Mouse (Mus musculus): ENCODE measurements at regions not wholly inside any gene's neighbourhood (a gene's known extent, or its start where the extent isn't known, plus 50 kb on each side); places are given as distances from the start of the nearest gene placed in this dataset.

DNA sequence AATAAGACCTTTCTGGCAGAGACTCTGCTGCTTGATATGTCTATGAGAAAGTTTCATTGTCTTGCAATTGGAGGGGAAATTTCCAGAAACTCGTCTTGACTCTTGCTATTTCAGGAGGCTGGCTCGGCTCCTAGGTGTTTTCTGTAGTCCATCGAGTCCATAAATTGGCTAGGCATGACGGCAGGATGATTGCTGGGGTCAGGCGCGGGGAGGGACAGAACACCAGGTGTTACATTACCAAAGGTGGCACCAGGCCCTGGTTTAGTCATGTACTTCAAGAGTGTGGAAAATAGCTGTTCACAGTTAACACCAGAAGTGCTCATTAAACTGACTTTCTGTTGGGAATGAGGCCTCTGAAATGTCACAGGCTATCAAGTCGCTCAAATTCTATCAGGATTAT, 151.7 kb downstream of the Tex36 start:
- TF ChIP-seq CTCF (conservative IDR thresholded peaks at IDR 0.05; ENCODE audit: insufficient read depth, insufficient read length, low read depth, low read length) = no peak
- TF ChIP-seq POLR2A (IDR thresholded peaks at IDR 0.05; ENCODE audit: low read depth, low read length) = no peak

Measured in kidney, adult 2 months (tissue).